Mouse (Mus musculus) CD8-positive naive resting alpha-beta T cell, adult 2 months (primary cell): ENCODE measurements around the gene Gbf1.
"Not testable (repeated sequence)": the region's sequence is repeated elsewhere in the genome, so short reads cannot be mapped to it uniquely, and the experiment has no call there.

Experiments used
- DNase-seq, 2 experiments: peaks; one replicate each; pipeline ENCODE4 v3.0.0; 2022; ENCODE audit warnings: low read depth in 2 of 2, low spot score in 2 of 2

Gene Gbf1

DNA sequence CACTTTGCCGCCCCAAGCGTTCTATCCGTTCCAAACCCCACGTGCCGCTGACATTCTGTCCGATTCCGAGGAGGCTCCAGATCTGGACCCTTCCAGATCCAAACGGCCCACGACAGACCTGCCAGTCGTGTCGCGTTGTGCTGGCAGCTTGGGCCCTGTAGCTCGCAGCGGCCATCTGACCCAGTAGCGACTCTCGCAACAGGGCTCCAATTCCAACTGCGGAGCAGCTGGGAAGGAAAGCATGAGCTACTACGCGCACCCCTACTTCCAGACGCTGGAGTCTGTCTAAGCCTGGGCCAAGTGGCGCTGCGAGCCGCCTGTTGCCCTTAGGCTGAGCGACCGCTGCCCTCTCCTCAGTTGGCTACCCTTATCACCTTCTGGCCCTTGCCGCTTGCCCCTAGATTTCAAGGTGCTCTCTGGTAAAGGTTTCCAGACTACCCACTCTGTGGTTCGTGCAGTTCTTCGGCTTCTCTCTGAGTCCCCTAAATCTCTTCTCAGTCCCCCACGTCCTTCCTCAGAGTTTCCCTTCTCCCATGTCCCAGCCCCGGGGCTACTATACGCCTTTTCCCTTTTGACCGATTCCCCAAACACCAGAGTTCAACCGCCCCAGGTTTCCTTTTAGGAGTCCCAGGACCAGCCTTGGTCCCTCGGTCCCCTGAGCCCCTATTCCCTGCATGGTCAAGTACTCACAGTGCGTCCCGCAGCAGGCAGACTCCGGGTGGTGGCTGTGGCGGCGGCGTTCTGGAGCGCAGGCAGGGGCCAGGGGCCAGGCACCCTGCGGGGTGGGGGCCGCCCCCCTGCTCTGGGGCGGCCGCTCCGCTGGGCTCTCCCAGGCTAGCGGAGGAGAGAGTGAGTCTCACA, 4.6 kb upstream of the Gbf1 start, which contains the start of gene Pitx3:
Gene Pitx3, minus strand, starts transcription at position 816 of the 861 bp plus-strand sequence.
- DNase-seq = no peak

GRCm38 (mm10) chr19:46148372-46148760, 3.9 kb upstream of the Gbf1 start:
- DNase-seq = peak; percentile 61 to 73

DNA sequence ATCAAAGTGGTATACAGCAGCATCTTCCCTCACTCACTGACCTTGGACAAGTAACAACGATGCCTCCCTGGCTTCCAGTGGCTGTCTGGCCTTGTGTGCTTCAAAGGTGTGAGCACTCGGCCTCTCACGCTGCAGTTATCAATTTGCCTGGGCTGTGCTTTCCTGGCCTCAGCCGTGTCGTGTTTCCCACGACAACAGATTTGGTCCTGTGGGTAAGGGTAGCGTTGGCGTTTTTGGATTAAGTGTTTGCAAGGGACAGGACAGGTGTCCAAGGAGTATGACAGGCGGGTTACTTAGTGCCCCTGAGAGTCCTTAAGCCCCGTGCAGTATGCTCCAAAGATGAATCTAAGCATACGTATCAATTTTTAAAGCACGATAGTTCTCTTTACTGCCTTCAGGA, 3.2 kb upstream of the Gbf1 start:
- no peak for DNase-seq

- DNase-seq = no peak
These were observed 13.6 kb downstream of the Gbf1 start for GRCm38 (mm10) chr19:46165950-46166349.

DNA sequence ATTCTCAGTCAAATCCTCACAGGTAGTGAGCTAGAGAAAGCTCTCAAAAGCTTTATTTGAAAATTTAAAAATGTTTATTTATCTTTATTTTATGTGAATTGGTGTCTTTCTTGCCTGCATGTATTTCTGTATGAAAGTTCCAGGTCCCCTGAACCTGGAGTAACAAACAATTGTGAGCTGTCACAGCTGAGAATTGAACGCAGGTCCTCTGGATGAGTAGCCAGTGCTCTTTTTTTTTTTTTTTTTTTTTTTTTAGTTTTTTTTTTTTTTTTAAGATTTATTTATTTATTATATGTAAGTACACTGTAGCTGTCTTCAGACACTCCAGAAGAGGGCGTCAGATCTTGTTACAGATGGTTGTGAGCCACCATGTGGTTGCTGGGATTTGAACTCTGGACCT, 14.9 kb downstream of the Gbf1 start:
- not testable (repeated sequence) for DNase-seq

- DNase-seq = no peak
These were observed 17.1 kb downstream of the Gbf1 start for GRCm38 (mm10) chr19:46169396-46169795.

GRCm38 (mm10) chr19:46169913-46170312, 17.6 kb downstream of the Gbf1 start:
- DNase-seq = no peak

- no peak for DNase-seq
These were observed 20.2 kb downstream of the Gbf1 start for GRCm38 (mm10) chr19:46172541-46172940.

DNA sequence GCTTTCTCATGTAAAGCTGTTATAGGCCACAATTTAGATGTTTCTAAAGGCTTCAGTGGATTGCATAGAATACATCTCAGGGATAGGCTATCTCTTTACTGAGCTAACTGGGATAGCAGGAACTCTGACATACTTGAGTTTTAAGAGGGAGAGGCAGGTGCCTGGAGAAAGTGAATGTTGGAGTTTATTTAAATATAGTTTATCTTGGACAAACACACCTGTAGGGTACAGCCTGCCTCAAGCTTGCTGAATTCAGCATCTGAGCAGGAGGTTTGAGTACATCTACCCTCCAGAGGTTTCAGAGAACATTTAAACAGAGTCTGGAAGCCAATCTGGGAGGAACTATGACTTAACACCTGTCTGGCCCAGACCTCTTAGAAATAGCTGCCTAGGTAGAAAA, 22.9 kb downstream of the Gbf1 start:
- no peak for DNase-seq

DNA sequence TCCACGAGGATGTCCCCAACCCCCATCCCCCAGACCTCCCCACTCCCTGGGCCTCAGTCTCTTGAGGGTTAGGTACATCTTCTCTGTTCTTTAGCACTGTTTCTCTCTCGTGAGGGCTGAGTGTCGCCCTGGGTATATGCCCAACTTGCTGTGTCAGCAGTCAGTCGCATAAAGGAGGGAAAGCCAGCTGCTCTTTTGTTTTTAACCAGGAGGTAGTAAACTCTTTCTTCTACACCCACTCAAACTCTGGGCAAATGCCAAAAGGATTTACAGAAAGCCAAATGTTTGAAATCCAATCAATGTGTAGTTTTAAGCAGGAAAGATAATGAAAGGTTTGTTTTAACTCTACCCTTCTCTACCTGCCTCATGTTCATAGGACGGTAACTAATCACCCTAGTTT, 24.7 kb downstream of the Gbf1 start:
- DNase-seq = no peak

GRCm38 (mm10) chr19:46180274-46180673, 28.0 kb downstream of the Gbf1 start:
- DNase-seq = no peak

DNA sequence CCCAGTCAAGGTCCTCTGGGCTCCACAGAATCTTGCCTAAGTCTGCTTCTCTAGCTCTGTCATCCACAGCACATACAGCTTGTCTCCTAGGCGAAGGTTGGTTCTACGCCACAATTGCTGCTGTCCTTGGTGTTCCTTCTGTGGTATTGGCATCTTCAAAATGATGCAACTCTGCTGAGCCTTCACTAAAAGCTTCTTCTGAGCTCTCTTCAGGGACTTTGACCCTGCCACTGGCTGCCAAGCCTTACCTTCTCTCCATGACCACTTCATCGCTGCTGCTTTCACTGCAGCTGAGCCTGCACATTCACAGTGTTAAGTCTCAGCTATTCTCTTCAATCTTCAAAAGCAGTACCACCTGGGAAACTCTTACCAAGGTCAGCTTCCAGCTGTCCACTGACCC, 29.9 kb downstream of the Gbf1 start:
- DNase-seq = no peak

- DNase-seq = no peak
These were observed 34.3 kb downstream of the Gbf1 start for GRCm38 (mm10) chr19:46186611-46187010.

DNA sequence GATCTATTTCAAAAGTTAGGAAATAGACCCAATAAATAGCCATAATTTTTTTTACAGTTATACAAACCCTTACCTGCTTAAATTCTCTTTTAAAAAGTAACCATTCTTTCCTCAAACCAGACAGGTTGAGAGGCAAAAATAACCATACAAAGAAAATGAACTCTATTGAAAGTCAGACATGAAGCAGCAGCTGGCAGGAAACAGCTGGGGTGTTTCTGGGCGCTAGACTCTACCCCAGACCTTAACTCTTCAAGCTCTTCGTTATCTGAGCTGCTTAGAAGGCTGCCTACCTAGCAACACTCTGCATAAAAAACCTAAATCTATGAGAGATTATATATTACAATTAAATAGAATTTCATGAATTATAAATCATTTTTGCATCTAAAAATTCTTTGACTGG, 34.9 kb downstream of the Gbf1 start:
- no peak for DNase-seq

DNA sequence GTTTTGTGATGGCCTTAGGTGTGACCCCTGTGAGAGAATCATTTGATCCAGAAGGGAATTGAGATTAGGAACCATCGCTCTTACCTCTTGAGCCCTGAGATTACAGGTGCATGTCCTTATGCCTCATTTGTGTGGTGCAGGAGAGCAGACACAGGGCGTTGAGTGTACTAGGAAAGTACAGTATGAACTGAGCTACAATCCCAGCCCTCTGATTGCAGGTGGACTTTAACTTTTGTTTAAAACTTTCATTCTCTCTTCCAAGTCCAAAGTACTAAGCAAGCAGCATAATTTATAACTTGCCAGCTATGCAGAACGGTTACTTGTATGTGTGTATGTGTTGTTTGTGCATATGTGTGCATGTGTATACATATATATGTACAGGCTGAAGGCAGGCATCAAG, 46.0 kb downstream of the Gbf1 start:
- no peak for DNase-seq

DNA sequence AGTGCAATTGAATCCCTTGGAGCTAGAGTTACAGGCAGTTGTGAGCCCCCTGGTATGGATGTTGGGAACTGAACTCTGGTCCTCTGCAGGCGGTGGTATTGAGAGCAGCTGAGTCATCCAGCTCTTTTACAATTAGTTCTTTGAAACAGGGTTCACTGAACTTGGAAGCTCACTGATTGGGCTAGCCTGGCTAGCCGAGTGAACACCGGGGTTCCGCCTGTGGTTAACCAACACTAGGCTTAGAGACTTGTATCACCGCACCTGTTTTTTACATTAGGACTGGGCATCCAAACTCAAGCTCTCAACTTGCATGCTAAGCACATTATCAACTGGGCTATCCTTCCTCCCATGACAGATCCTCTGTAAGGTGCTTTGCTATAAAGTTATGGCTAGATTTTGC, 46.6 kb downstream of the Gbf1 start:
- DNase-seq = no peak

- DNase-seq = no peak
These were observed 51.9 kb downstream of the Gbf1 start for GRCm38 (mm10) chr19:46204166-46204565.

DNA sequence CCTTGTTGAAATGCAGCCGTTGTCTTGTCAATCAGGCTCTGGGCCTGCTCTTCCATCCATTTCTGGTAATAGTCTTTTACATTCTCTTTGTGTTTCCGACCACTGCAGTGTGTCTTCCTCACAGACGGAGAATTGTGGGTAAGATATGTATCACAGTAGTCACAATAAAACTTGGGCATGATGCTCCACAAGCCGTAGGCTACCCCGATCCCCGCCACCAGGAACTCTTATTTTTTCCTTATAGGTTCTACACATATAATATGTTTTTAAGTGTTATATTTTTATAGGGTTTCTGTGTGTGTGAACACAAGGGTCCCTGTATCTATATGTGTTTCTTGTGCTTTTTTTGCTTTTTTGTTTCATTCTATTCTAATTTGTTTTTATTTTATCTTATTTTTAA, 53.4 kb downstream of the Gbf1 start:
- DNase-seq = no peak

DNA sequence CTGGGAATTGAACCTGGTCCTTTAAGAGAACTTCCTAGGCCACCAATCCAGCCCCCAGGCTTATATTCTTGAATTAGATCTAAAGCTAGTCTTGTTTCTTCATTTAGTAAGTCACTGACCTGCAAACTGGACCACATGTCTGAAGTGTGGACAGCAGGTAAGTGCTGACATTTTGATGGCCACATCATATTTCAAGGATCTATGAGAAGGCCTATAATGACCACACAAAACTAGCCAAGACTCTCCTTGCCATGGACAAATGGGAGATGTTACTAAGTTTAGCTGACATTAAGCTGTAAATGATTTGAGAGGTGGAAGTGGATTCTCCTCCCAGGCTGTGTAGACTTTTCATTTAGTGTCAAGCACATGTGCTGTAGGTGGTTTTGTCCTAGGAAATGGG, 58.6 kb downstream of the Gbf1 start:
- no peak for DNase-seq

- no peak for DNase-seq
These were observed 62.2 kb downstream of the Gbf1 start for GRCm38 (mm10) chr19:46214541-46214940.

DNA sequence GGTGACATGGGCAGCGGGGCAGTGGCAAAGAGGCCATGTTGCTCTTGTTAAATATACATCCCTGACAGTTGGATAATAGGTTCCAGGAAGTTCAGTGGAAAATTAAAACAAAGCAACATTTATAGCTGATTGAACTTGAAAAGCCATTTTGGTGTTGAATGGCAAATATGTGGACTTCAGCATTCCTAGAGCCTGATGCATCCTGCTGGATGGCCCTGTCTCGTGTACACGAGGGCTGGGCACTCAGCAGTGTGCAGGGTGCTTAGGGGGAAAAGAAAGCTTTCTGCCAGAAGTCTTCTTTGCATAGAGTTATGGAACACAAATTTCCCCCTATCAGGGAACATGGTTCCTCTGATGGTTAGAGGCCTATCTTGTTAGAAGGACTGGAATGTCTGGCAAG, 63.1 kb downstream of the Gbf1 start:
- DNase-seq = no peak

- DNase-seq = no peak
These were observed 64.4 kb downstream of the Gbf1 start for GRCm38 (mm10) chr19:46216716-46217115.

DNA sequence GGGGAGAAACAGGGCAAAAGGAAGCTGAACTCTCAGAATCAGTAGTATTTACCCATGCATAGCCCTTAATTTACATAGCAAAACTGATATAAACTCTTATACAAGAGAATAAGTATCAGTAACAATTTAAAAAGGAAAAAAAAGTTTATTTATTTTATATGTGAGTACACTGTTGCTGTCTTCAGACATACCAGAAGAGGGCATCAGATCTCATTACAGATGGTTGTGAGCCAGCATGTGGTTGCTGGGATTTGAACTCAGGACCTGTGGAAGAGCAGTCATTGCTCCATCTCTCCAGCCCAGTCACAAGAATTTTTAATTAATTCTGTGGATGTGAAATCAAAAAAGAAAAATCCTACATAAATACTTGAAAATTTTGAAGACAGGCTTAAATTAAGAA, 65.0 kb downstream of the Gbf1 start:
- DNase-seq = not testable (repeated sequence)
